21 mouse cellular contexts compared by ENCODE assay signal in the genomic region with DNA sequence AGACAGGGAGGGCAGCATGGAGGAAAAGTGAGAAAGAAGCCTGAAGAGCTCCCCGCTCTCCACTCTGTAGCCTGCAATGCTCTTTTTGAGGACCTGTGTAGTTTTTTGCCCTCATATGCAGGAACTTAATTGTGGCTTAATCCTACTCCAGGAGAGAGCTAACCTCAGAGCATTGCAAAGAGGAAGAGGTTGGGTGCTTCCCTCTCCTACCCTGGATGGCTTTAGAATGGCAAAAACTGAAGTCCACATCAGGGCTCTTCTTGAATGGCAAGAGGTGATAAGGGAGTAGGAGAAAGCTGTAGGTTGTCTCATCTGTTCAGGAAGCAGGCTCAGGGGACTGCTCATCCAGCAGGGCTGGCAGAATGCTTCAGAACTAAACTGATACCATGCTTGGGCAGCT. TPM values are rescaled to one million over a fixed set of nuclear protein-coding genes. Genes with fewer than 3 reads are reported as not detected.
"Had no signal": no experiment of that assay in that cellular context is flagged by ENCODE, and none has a peak within 500 bp of the region (broad histone marks: within the 10 kb centered on the region; RNA-seq: fewer than 3 reads in every experiment).

No protein-coding gene starts in this region.

- H3K4me2 ChIP-seq: lung, embryonic 14.5 days; midbrain, embryonic 13.5 days; neural tube, embryonic 13.5 days; neural tube, embryonic 15.5 days had no signal

- ATAC-seq: midbrain, embryonic 13.5 days; midbrain, embryonic 16.5 days had no signal

- H3K4me3 ChIP-seq: midbrain, embryonic 10.5 days; midbrain, embryonic 13.5 days; myocyte; neural tube, embryonic 13.5 days; neural tube, embryonic 15.5 days had no signal

- H3K27ac ChIP-seq: macrophage; midbrain, embryonic 10.5 days; midbrain, embryonic 13.5 days; neural tube, embryonic 13.5 days; neural tube, embryonic 15.5 days had no signal

- H3K36me3 ChIP-seq: midbrain, embryonic 10.5 days; midbrain, embryonic 13.5 days; neural tube, embryonic 13.5 days; neural tube, embryonic 15.5 days had no signal

- DNase-seq: lung, adult 18-20 months; lung, embryonic 14.5 days; lung, postnatal 10 days; lung, postnatal 36 days; retina, postnatal 1 day; right cerebral cortex, adult 18-20 months; right cerebral cortex, postnatal 25 days; right cerebral cortex, postnatal 4 days; spleen, adult 18-20 months; thymus, adult 18-20 months; thymus, postnatal 14 days; thymus, postnatal 36 days had no signal

- H3K9me3 ChIP-seq: midbrain, embryonic 10.5 days; midbrain, embryonic 13.5 days; neural tube, embryonic 13.5 days; neural tube, embryonic 15.5 days had no signal

- H3K9ac ChIP-seq: lung, embryonic 14.5 days; midbrain, embryonic 13.5 days; neural tube, embryonic 13.5 days; neural tube, embryonic 15.5 days had no signal

RNA-seq across cellular contexts. Expression of a gene that starts 18.7 kb away (rescaled TPM):
- total RNA-seq: megakaryocyte-erythroid progenitor cell, adult 5-6 weeks had no signal
- polyA plus RNA-seq: liver, embryonic 16.5 days; macrophage had no signal
